Mouse (Mus musculus) erythroblast, embryonic 14.5 days (primary cell): Measurements from ENCODE around the gene Eif4g1.

Source experiments
- GATA1 ChIP-seq: IDR thresholded peaks from 2 replicates; pipeline ENCODE4 v1.6.1; 2012; ENCODE audit warnings: low read length, inconsistent platforms, mixed read lengths
- TAL1 ChIP-seq: IDR thresholded peaks from 3 replicates; pipeline ENCODE4 v1.6.1; 2012; ENCODE audit warnings: low read length, inconsistent platforms, mixed read lengths

GRCm38 (mm10) chr16:20701729-20702521, 33.8 kb downstream of the Eif4g1 start:
- TF ChIP-seq GATA1 = no peak
- no peak for TF ChIP-seq TAL1
